Mouse (Mus musculus) embryonic fibroblast, embryonic 13.5 days (primary cell): ENCODE results near the gene Serpinb6c.

Experiments used
- CTCF ChIP-seq: IDR thresholded peaks from 2 replicates; pipeline ENCODE4 v1.5.1; 2011; ENCODE audit warnings: mild to moderate bottlenecking, control low read depth, low read length, moderate library complexity, borderline replicate concordance; ENCODE audit not compliant: insufficient read depth
- POLR2A ChIP-seq: IDR thresholded peaks from 2 replicates; pipeline ENCODE4 v1.6.1; 2011; ENCODE audit warnings: low read depth, mild to moderate bottlenecking, control low read depth, low read length, moderate library complexity

- peak; percentile 61; the same call in 1 of the 2 replicates for TF ChIP-seq CTCF
- TF ChIP-seq POLR2A = no peak
Measured at GRCm38 (mm10) chr13:33894207-33894606, 11.3 kb downstream of the Serpinb6c start.
